Mouse (Mus musculus): ENCODE data around the gene Bod1.
A peak's percentile ranks its signal among the peaks of the same experiment; 100 is the strongest.

DNA sequence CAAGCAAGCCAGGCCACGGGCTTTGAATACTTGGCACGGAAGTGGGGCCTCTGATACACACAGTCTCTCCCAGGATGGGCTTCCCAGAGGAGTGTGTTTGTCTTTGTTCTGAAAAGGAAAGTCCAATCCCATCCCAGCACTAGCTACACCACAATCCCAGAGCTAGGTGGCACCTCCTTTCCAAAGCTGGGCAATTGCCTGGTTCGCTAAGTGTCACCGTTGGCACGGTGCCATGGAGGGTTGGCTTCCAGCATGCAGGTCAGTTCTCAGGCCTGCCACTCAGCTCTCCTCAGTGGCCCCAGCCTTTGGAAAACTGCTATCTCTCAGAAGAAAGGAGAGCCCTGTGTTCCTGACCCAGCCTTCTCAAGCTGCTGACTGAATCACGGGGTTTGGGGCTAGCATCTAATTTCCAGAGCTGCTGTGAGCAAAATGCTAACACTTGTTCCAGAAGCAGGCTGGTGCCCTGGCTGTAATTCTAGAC lies 42.0 kb upstream of the Bod1 start:
- TF ChIP-seq POLR2A (IDR thresholded peaks at IDR 0.05; ENCODE audit: insufficient read depth, low read depth, low read length) (0 out of 2 replicates have a peak, but pooled peaks have one; percentile 35), CTCF (IDR thresholded peaks at IDR 0.05) (peak; percentile 57), EP300 (IDR thresholded peaks at IDR 0.05; ENCODE audit: insufficient read depth, low read depth, low read length) (peak; percentile 79)
